Comparison of ENCODE assay signal across 25 mouse cellular contexts in genomic region chr5:129989376-129989775, GRCm38 (mm10). TPM values are rescaled to one million over a fixed set of nuclear protein-coding genes. Genes with fewer than 3 reads are reported as not detected.
A peak's percentile ranks its signal among the peaks of the same experiment; 100 is the strongest.
DNase-seq lines count a peak whose midpoint lies in the region; ATAC-seq and TF ChIP-seq lines count a peak whose summit lies in the region.
"Had no signal": no experiment of that assay in that cellular context is flagged by ENCODE, and none has a peak within 500 bp of the region (broad histone marks: within the 10 kb centered on the region; RNA-seq: fewer than 3 reads in every experiment).

No protein-coding gene starts in this region.

- H3K79me2 ChIP-seq in liver, adult 2 months (ENCODE audit: control insufficient read depth, insufficient read depth, low read length), result no peaks in the 10 kb centered on the region

- peak; percentile 55 for DNase-seq in adrenal gland, adult 2 months
- no peak for DNase-seq in adrenal gland, postnatal 4 days (ENCODE audit: low spot score in 2 of 2)
- DNase-seq in liver, adult 2 months (ENCODE audit: extremely low read depth, low read depth, low spot score), result peak; percentile 78
- no peak for DNase-seq in liver, embryonic 11.5 days (ENCODE audit: low spot score)
- DNase-seq in adrenal gland, postnatal 25 days, result peak; percentile 30
- DNase-seq in liver, postnatal 0 days, result peak; percentile 33
- DNase-seq in left cerebral cortex, postnatal 36 days (ENCODE audit: low spot score in 2 of 2), result no peak
- DNase-seq: cerebellum, adult 8-10 months; cerebellum, postnatal 36 days; embryo, embryonic 11 days; gastrocnemius, postnatal 36 days; kidney, adult 8-10 months; layer of hippocampus, adult 9-11 months; left cerebral cortex, postnatal 4 days; lung, postnatal 10 days; thymus, adult 2 months; thymus, postnatal 4 days had no signal

- TF ChIP-seq POLR2A in liver, adult 2 months (IDR thresholded peaks at IDR 0.05; ENCODE audit: extremely low read depth, insufficient read depth, low read length), result no peak

- no peak for TF ChIP-seq EP300 in liver, postnatal 0 days (IDR thresholded peaks at IDR 0.05; ENCODE audit: low read depth)

- no peaks in the 10 kb centered on the region for H3K9me3 ChIP-seq in liver, embryonic 11.5 days (ENCODE audit: control insufficient read depth, low read length)
- H3K9me3 ChIP-seq in liver, postnatal 0 days (ENCODE audit: low read length), result no peaks in the 10 kb centered on the region
- H3K9me3 ChIP-seq: embryonic facial prominence, embryonic 13.5 days; forebrain, embryonic 12.5 days; hindbrain, embryonic 12.5 days; limb, embryonic 15.5 days; midbrain, embryonic 10.5 days had no signal

- ATAC-seq in liver, embryonic 11.5 days (replicated peaks; ENCODE audit: low FRiP score), result no peak
- ATAC-seq in liver, postnatal 0 days, result peak; percentile 37; the same call in 1 of the 2 replicates
- ATAC-seq: midbrain, embryonic 16.5 days had no signal

- no peak overlapping the region for H3K9ac ChIP-seq in liver, adult 2 months (ENCODE audit: low read depth, low read length)
- no peak overlapping the region for H3K9ac ChIP-seq in liver, embryonic 11.5 days (ENCODE audit: low read depth, low read length)
- no peak overlapping the region for H3K9ac ChIP-seq in liver, postnatal 0 days (replicated peaks)
- H3K9ac ChIP-seq: embryonic facial prominence, embryonic 13.5 days; forebrain, embryonic 12.5 days; hindbrain, embryonic 12.5 days; limb, embryonic 15.5 days had no signal

- peak overlapping the region; percentile 33 for H3K27ac ChIP-seq in liver, adult 2 months (replicated peaks; ENCODE audit: insufficient read depth, low read depth, low read length)
- no peak overlapping the region for H3K27ac ChIP-seq in liver, embryonic 11.5 days (ENCODE audit: low read depth, low read length)
- peak overlapping the region; percentile 75 for H3K27ac ChIP-seq in liver, postnatal 0 days (ENCODE audit: low read depth)
- H3K27ac ChIP-seq: embryonic facial prominence, embryonic 13.5 days; forebrain, embryonic 12.5 days; hindbrain, embryonic 12.5 days; limb, embryonic 15.5 days; midbrain, embryonic 10.5 days had no signal

- TF ChIP-seq CTCF in liver, adult 2 months (IDR thresholded peaks at IDR 0.05; ENCODE audit: low read depth, low read length), result no peak
- no peak for TF ChIP-seq CTCF in liver, postnatal 0 days (IDR thresholded peaks at IDR 0.05; ENCODE audit: low read depth)

- H3K4me1 ChIP-seq in liver, adult 2 months (ENCODE audit: control insufficient read depth, insufficient read depth, low read length), result peaks cover 4% of the 10 kb centered on the region
- H3K4me1 ChIP-seq in liver, embryonic 11.5 days (replicated peaks; ENCODE audit: control insufficient read depth, insufficient read depth, low read length), result peaks cover 3% of the 10 kb centered on the region; the same call in 1 of the 2 replicates
- peaks cover 5% of the 10 kb centered on the region; the same call in 1 of the 2 replicates for H3K4me1 ChIP-seq in liver, postnatal 0 days (ENCODE audit: insufficient read depth)
- H3K4me1 ChIP-seq: embryonic facial prominence, embryonic 13.5 days; forebrain, embryonic 12.5 days; hindbrain, embryonic 12.5 days; limb, embryonic 15.5 days; midbrain, embryonic 10.5 days had no signal

- H3K27me3 ChIP-seq in liver, adult 2 months (ENCODE audit: control insufficient read depth, insufficient read depth, low read length), result no peaks in the 10 kb centered on the region
- no peaks in the 10 kb centered on the region for H3K27me3 ChIP-seq in liver, embryonic 11.5 days (replicated peaks; ENCODE audit: control insufficient read depth, insufficient read depth, low read length)
- no peaks in the 10 kb centered on the region for H3K27me3 ChIP-seq in liver, postnatal 0 days (ENCODE audit: insufficient read depth, low read length)
- H3K27me3 ChIP-seq: embryonic facial prominence, embryonic 13.5 days; forebrain, embryonic 12.5 days; hindbrain, embryonic 12.5 days; limb, embryonic 15.5 days had no signal

- 21% methylated on average over 13 of the region's 13 CpGs for WGBS in liver, adult 2 months
- WGBS in liver, embryonic 11.5 days, result 84% methylated on average over 13 of the region's 13 CpGs
- 70% methylated on average over 13 of the region's 13 CpGs for whole genome bisulfite sequencing in liver, postnatal 0 days (ENCODE audit: insufficient replicate concordance)

- peaks cover 2% of the 10 kb centered on the region; the same call in 1 of the 2 replicates for H3K36me3 ChIP-seq in liver, adult 2 months (ENCODE audit: control insufficient read depth, insufficient read depth, low read length)
- peaks cover 5% of the 10 kb centered on the region for H3K36me3 ChIP-seq in liver, embryonic 11.5 days (ENCODE audit: control insufficient read depth, insufficient read depth, low read length)
- peaks cover 24% of the 10 kb centered on the region for H3K36me3 ChIP-seq in liver, postnatal 0 days (replicated peaks; ENCODE audit: insufficient read depth, low read length)

- no peak overlapping the region for H3K4me3 ChIP-seq in liver, adult 2 months (ENCODE audit: insufficient read depth, low read depth, low read length)
- H3K4me3 ChIP-seq in liver, embryonic 11.5 days (ENCODE audit: low read depth, low read length), result no peak overlapping the region
- H3K4me3 ChIP-seq in liver, postnatal 0 days (ENCODE audit: low read depth, low read length), result no peak overlapping the region
- H3K4me3 ChIP-seq: embryonic facial prominence, embryonic 13.5 days; erythroblast, embryonic 14.5 days; forebrain, embryonic 12.5 days; hindbrain, embryonic 12.5 days; limb, embryonic 15.5 days; midbrain, embryonic 10.5 days; myocyte had no signal

- intact Hi-C loops in left cerebral cortex, postnatal 36 days (cut with DNase I), result no loop called here

- H3K4me2 ChIP-seq in liver, embryonic 11.5 days, result no peak overlapping the region
- H3K4me2 ChIP-seq in liver, postnatal 0 days (ENCODE audit: low read depth, low read length), result 0 out of 2 replicates have a peak overlapping the region, but pooled peaks have one; percentile 2
- H3K4me2 ChIP-seq: embryonic facial prominence, embryonic 13.5 days; forebrain, embryonic 12.5 days; hindbrain, embryonic 12.5 days; limb, embryonic 15.5 days had no signal

RNA-seq across cellular contexts. Expression of gene Gusb, which starts 13.5 kb away (rescaled TPM):
- total RNA-seq in adrenal gland, adult 2 months (2021), result 10 to 100 TPM; 42.6 to 57.1 TPM
- polyA plus RNA-seq in adrenal gland, adult 2 months (2012; rRNA removed), result 35.4 and 41.9 TPM in 2 replicates
- 10 to 100 TPM; 61.0 to 61.5 TPM for total RNA-seq in adrenal gland, postnatal 4 days (2021)
- total RNA-seq in liver, adult 2 months (2014; rRNA removed), result 13.6 and 21.1 TPM in 2 replicates
- 17.6 and 18.6 TPM in 2 replicates for polyA plus RNA-seq in liver, adult 2 months (2012; rRNA removed)
- 82.5 and 89.9 TPM in 2 replicates for polyA plus RNA-seq in liver, embryonic 11.5 days (2014; fragmentation: Nextera tagmentation; extraction: Ambion mirVana)
- 55.0 and 62.3 TPM in 2 replicates for total RNA-seq in adrenal gland, postnatal 25 days (2021)
- 26.3 and 29.3 TPM in 2 replicates for polyA plus RNA-seq in liver, postnatal 0 days (2015; fragmentation: Nextera tagmentation; extraction: Ambion mirVana)
- 10 to 100 TPM; 10.5 to 11.8 TPM for total RNA-seq in left cerebral cortex, postnatal 36 days (2021)

RNA-seq across cellular contexts. Expression of gene Asl, which starts 39.7 kb away (rescaled TPM):
- total RNA-seq in adrenal gland, adult 2 months (2021), result 100 to 1,000 TPM in 1 of 2 experiments, 10 to 100 TPM in 1; 92.5 to 106 TPM
- polyA plus RNA-seq in adrenal gland, adult 2 months (2012; rRNA removed), result 74.2 and 115 TPM in 2 replicates
- total RNA-seq in adrenal gland, postnatal 4 days (2021), result 100 to 1,000 TPM; 149 to 165 TPM
- total RNA-seq in liver, adult 2 months (2014; rRNA removed), result 683 and 898 TPM in 2 replicates
- polyA plus RNA-seq in liver, adult 2 months (2012; rRNA removed), result 622 and 696 TPM in 2 replicates
- polyA plus RNA-seq in liver, embryonic 11.5 days (2014; fragmentation: Nextera tagmentation; extraction: Ambion mirVana), result 51.8 and 61.0 TPM in 2 replicates
- total RNA-seq in adrenal gland, postnatal 25 days (2021), result 116 and 167 TPM in 2 replicates
- polyA plus RNA-seq in liver, postnatal 0 days (2015; fragmentation: Nextera tagmentation; extraction: Ambion mirVana), result 291 and 304 TPM in 2 replicates
- total RNA-seq in left cerebral cortex, postnatal 36 days (2021), result 10 to 100 TPM; 17.7 to 19.9 TPM

RNA-seq across cellular contexts. Expression of gene Crcp, which starts 39.7 kb away (rescaled TPM):
- 10 to 100 TPM; 33.6 to 43.0 TPM for total RNA-seq in adrenal gland, adult 2 months (2021)
- polyA plus RNA-seq in adrenal gland, adult 2 months (2012; rRNA removed), result 6.6 and 10.2 TPM in 2 replicates
- total RNA-seq in adrenal gland, postnatal 4 days (2021), result 10 to 100 TPM; 38.9 to 41.3 TPM
- 27.8 and 33.6 TPM in 2 replicates for total RNA-seq in liver, adult 2 months (2014; rRNA removed)
- 11.8 and 14.7 TPM in 2 replicates for polyA plus RNA-seq in liver, adult 2 months (2012; rRNA removed)
- polyA plus RNA-seq in liver, embryonic 11.5 days (2014; fragmentation: Nextera tagmentation; extraction: Ambion mirVana), result 30.8 and 34.8 TPM in 2 replicates
- 43.9 and 48.0 TPM in 2 replicates for total RNA-seq in adrenal gland, postnatal 25 days (2021)
- 19.3 and 20.8 TPM in 2 replicates for polyA plus RNA-seq in liver, postnatal 0 days (2015; fragmentation: Nextera tagmentation; extraction: Ambion mirVana)
- 10 to 100 TPM; 33.9 to 36.6 TPM for total RNA-seq in left cerebral cortex, postnatal 36 days (2021)

RNA-seq across cellular contexts. Expression of gene Vkorc1l1, which starts 47.6 kb away (rescaled TPM):
- total RNA-seq in adrenal gland, adult 2 months (2021), result 10 to 100 TPM; 23.0 to 33.8 TPM
- 9.8 and 10.4 TPM in 2 replicates for polyA plus RNA-seq in adrenal gland, adult 2 months (2012; rRNA removed)
- total RNA-seq in adrenal gland, postnatal 4 days (2021), result 10 to 100 TPM; 28.0 to 31.6 TPM
- 20.3 and 24.3 TPM in 2 replicates for total RNA-seq in liver, adult 2 months (2014; rRNA removed)
- 14.4 and 14.6 TPM in 2 replicates for polyA plus RNA-seq in liver, adult 2 months (2012; rRNA removed)
- 29.4 and 30.4 TPM in 2 replicates for polyA plus RNA-seq in liver, embryonic 11.5 days (2014; fragmentation: Nextera tagmentation; extraction: Ambion mirVana)
- 27.7 and 30.8 TPM in 2 replicates for total RNA-seq in adrenal gland, postnatal 25 days (2021)
- polyA plus RNA-seq in liver, postnatal 0 days (2015; fragmentation: Nextera tagmentation; extraction: Ambion mirVana), result 17.5 and 18.2 TPM in 2 replicates
- 10 to 100 TPM; 45.5 to 45.8 TPM for total RNA-seq in left cerebral cortex, postnatal 36 days (2021)

Comparison
In these comparisons a context has a peak if more than half of its experiments do, and no peak if none do; other contexts are left out.
1. DNase-seq: peak in adrenal gland, adult 2 months (single experiment), liver, adult 2 months (single experiment), adrenal gland, postnatal 25 days (single experiment) and liver, postnatal 0 days (single experiment); none in adrenal gland, postnatal 4 days (0 of 2), liver, embryonic 11.5 days (single experiment) and left cerebral cortex, postnatal 36 days (0 of 2).